Mouse (Mus musculus): ENCODE results near the gene Zfp217. TPM values are rescaled to one million over a fixed set of nuclear protein-coding genes. Genes with fewer than 3 reads are reported as not detected.

Gene Zfp217
- polyA plus RNA-seq, 1 experiment: 5.0 TPM

GRCm38 (mm10) chr2:170110306-170110705 is 37.6 kb downstream of the Zfp217 start:
- H3K4me2 ChIP-seq (ENCODE audit: low read depth): no peak overlapping the region
- peaks cover 12% of the 10 kb centered on the region for H3K79me2 ChIP-seq (ENCODE audit: control insufficient read depth, insufficient read depth)
- TF ChIP-seq MAX (IDR thresholded peaks at IDR 0.05; ENCODE audit: low read depth) (no peak), TCF12 (IDR thresholded peaks at IDR 0.05; ENCODE audit: insufficient read depth, poor library complexity, severe bottlenecking) (no peak), TCF3 (IDR thresholded peaks at IDR 0.05; ENCODE audit: insufficient read length, low read depth) (no peak), E2F4 (IDR thresholded peaks at IDR 0.05; ENCODE audit: insufficient read depth) (no peak), CEBPB (IDR thresholded peaks at IDR 0.05; ENCODE audit: insufficient read depth, poor library complexity, severe bottlenecking) (no peak), USF1 (IDR thresholded peaks at IDR 0.05; ENCODE audit: low read depth) (no peak), POLR2A (IDR thresholded peaks at IDR 0.05; ENCODE audit: insufficient read length, low read depth) (no peak), REST (IDR thresholded peaks at IDR 0.05; ENCODE audit: insufficient read depth, insufficient read length) (no peak), MYOG (IDR thresholded peaks at IDR 0.05; ENCODE audit: control insufficient read depth in 1 of 3, insufficient read depth in 1 of 3, insufficient read length in 2 of 3, low read depth in 2 of 3) (no peak), SRF (IDR thresholded peaks at IDR 0.05; ENCODE audit: control insufficient read depth, insufficient read length, low read depth) (no peak), MYOD1 (IDR thresholded peaks at IDR 0.05; ENCODE audit: control insufficient read depth in 1 of 3, insufficient read length in 2 of 3, low read depth in 2 of 3) (no peak), POLR2AphosphoS2 (IDR thresholded peaks at IDR 0.05; ENCODE audit: insufficient read length, low read depth) (no peak)
- H3K36me3 ChIP-seq (ENCODE audit: control insufficient read depth, insufficient read depth): peaks cover 12% of the 10 kb centered on the region
- H3ac ChIP-seq (ENCODE audit: control insufficient read depth, insufficient read length): no peak overlapping the region
- no peak overlapping the region for H3K4me3 ChIP-seq
- H3K27me3 ChIP-seq (ENCODE audit: control insufficient read depth, insufficient read depth, insufficient read length): no peaks in the 10 kb centered on the region

GRCm38 (mm10) chr2:170109528-170109927 is 38.4 kb downstream of the Zfp217 start:
- Histone ChIP-seq H3K4me3 (no peak overlapping the region), H3K27me3 (ENCODE audit: control insufficient read depth, insufficient read depth, insufficient read length) (no peaks in the 10 kb centered on the region), H3K79me2 (ENCODE audit: control insufficient read depth, insufficient read depth) (peaks cover 12% of the 10 kb centered on the region), H3ac (ENCODE audit: control insufficient read depth, insufficient read length) (no peak overlapping the region), H3K36me3 (ENCODE audit: control insufficient read depth, insufficient read depth) (peaks cover 9% of the 10 kb centered on the region), H3K4me2 (ENCODE audit: low read depth) (no peak overlapping the region)
- TF ChIP-seq POLR2A (IDR thresholded peaks at IDR 0.05; ENCODE audit: insufficient read length, low read depth): no peak
- TF ChIP-seq CEBPB (IDR thresholded peaks at IDR 0.05; ENCODE audit: insufficient read depth, poor library complexity, severe bottlenecking): no peak
- TF ChIP-seq POLR2AphosphoS2 (IDR thresholded peaks at IDR 0.05; ENCODE audit: insufficient read length, low read depth): no peak
- no peak for TF ChIP-seq TCF3 (IDR thresholded peaks at IDR 0.05; ENCODE audit: insufficient read length, low read depth)
- no peak for TF ChIP-seq MYOD1 (IDR thresholded peaks at IDR 0.05; ENCODE audit: control insufficient read depth in 1 of 3, insufficient read length in 2 of 3, low read depth in 2 of 3)
- TF ChIP-seq USF1 (IDR thresholded peaks at IDR 0.05; ENCODE audit: low read depth): no peak
- TF ChIP-seq REST (IDR thresholded peaks at IDR 0.05; ENCODE audit: insufficient read depth, insufficient read length): no peak
- TF ChIP-seq SRF (IDR thresholded peaks at IDR 0.05; ENCODE audit: control insufficient read depth, insufficient read length, low read depth): no peak
- TF ChIP-seq TCF12 (IDR thresholded peaks at IDR 0.05; ENCODE audit: insufficient read depth, poor library complexity, severe bottlenecking): no peak
- no peak for TF ChIP-seq E2F4 (IDR thresholded peaks at IDR 0.05; ENCODE audit: insufficient read depth)
- TF ChIP-seq MYOG (IDR thresholded peaks at IDR 0.05; ENCODE audit: control insufficient read depth in 1 of 3, insufficient read depth in 1 of 3, insufficient read length in 2 of 3, low read depth in 2 of 3): no peak
- TF ChIP-seq MAX (IDR thresholded peaks at IDR 0.05; ENCODE audit: low read depth): no peak

- no peak overlapping the region for H3K4me2 ChIP-seq (ENCODE audit: low read depth)
- TF ChIP-seq USF1 (IDR thresholded peaks at IDR 0.05; ENCODE audit: low read depth) (no peak), CEBPB (IDR thresholded peaks at IDR 0.05; ENCODE audit: insufficient read depth, poor library complexity, severe bottlenecking) (no peak), MAX (IDR thresholded peaks at IDR 0.05; ENCODE audit: low read depth) (no peak), TCF12 (IDR thresholded peaks at IDR 0.05; ENCODE audit: insufficient read depth, poor library complexity, severe bottlenecking) (no peak), SRF (IDR thresholded peaks at IDR 0.05; ENCODE audit: control insufficient read depth, insufficient read length, low read depth) (no peak), MYOG (IDR thresholded peaks at IDR 0.05; ENCODE audit: control insufficient read depth in 1 of 3, insufficient read depth in 1 of 3, insufficient read length in 2 of 3, low read depth in 2 of 3) (no peak), MYOD1 (IDR thresholded peaks at IDR 0.05; ENCODE audit: control insufficient read depth in 1 of 3, insufficient read length in 2 of 3, low read depth in 2 of 3) (no peak), E2F4 (IDR thresholded peaks at IDR 0.05; ENCODE audit: insufficient read depth) (no peak), POLR2AphosphoS2 (IDR thresholded peaks at IDR 0.05; ENCODE audit: insufficient read length, low read depth) (no peak), TCF3 (IDR thresholded peaks at IDR 0.05; ENCODE audit: insufficient read length, low read depth) (no peak), REST (IDR thresholded peaks at IDR 0.05; ENCODE audit: insufficient read depth, insufficient read length) (no peak), POLR2A (IDR thresholded peaks at IDR 0.05; ENCODE audit: insufficient read length, low read depth) (no peak)
- peaks cover 4% of the 10 kb centered on the region for H3K79me2 ChIP-seq (ENCODE audit: control insufficient read depth, insufficient read depth)
- H3K4me3 ChIP-seq: no peak overlapping the region
- no peak overlapping the region for H3ac ChIP-seq (ENCODE audit: control insufficient read depth, insufficient read length)
- peaks cover 9% of the 10 kb centered on the region for H3K36me3 ChIP-seq (ENCODE audit: control insufficient read depth, insufficient read depth)
- no peaks in the 10 kb centered on the region for H3K27me3 ChIP-seq (ENCODE audit: control insufficient read depth, insufficient read depth, insufficient read length)
Measured at GRCm38 (mm10) chr2:170107791-170108190, 40.1 kb downstream of the Zfp217 start.

GRCm38 (mm10) chr2:170106000-170106399 is 41.9 kb downstream of the Zfp217 start:
- no peak overlapping the region for H3ac ChIP-seq (ENCODE audit: control insufficient read depth, insufficient read length)
- no peak overlapping the region for H3K4me2 ChIP-seq (ENCODE audit: low read depth)
- H3K27me3 ChIP-seq (ENCODE audit: control insufficient read depth, insufficient read depth, insufficient read length): no peaks in the 10 kb centered on the region
- no peak overlapping the region for H3K4me3 ChIP-seq
- H3K79me2 ChIP-seq (ENCODE audit: control insufficient read depth, insufficient read depth): no peaks in the 10 kb centered on the region
- TF ChIP-seq MYOD1 (IDR thresholded peaks at IDR 0.05; ENCODE audit: control insufficient read depth in 1 of 3, insufficient read length in 2 of 3, low read depth in 2 of 3) (no peak), E2F4 (IDR thresholded peaks at IDR 0.05; ENCODE audit: insufficient read depth) (no peak), REST (IDR thresholded peaks at IDR 0.05; ENCODE audit: insufficient read depth, insufficient read length) (no peak), CEBPB (IDR thresholded peaks at IDR 0.05; ENCODE audit: insufficient read depth, poor library complexity, severe bottlenecking) (no peak), SRF (IDR thresholded peaks at IDR 0.05; ENCODE audit: control insufficient read depth, insufficient read length, low read depth) (no peak)
- peaks cover 9% of the 10 kb centered on the region for H3K36me3 ChIP-seq (ENCODE audit: control insufficient read depth, insufficient read depth)

GRCm38 (mm10) chr2:170104396-170104795 is 43.5 kb downstream of the Zfp217 start:
- TF ChIP-seq MAX (IDR thresholded peaks at IDR 0.05; ENCODE audit: low read depth): no peak
- no peak for TF ChIP-seq TCF3 (IDR thresholded peaks at IDR 0.05; ENCODE audit: insufficient read length, low read depth)
- TF ChIP-seq POLR2AphosphoS2 (IDR thresholded peaks at IDR 0.05; ENCODE audit: insufficient read length, low read depth): peak; percentile 32
- Histone ChIP-seq H3ac (ENCODE audit: control insufficient read depth, insufficient read length) (no peak overlapping the region), H3K4me2 (ENCODE audit: low read depth) (no peak overlapping the region), H3K4me3 (no peak overlapping the region), H3K79me2 (ENCODE audit: control insufficient read depth, insufficient read depth) (no peaks in the 10 kb centered on the region), H3K27me3 (ENCODE audit: control insufficient read depth, insufficient read depth, insufficient read length) (no peaks in the 10 kb centered on the region), H3K36me3 (ENCODE audit: control insufficient read depth, insufficient read depth) (peaks cover 7% of the 10 kb centered on the region)
